Mouse (Mus musculus) embryonic facial prominence, embryonic 13.5 days (tissue): ENCODE data around the gene Adcy5. TPM values are rescaled to one million over a fixed set of nuclear protein-coding genes. Genes with fewer than 3 reads are reported as not detected.

Source experiments
- ATAC-seq: fragments of 200-750 bp; cut with Nextera tagmentation; 2 replicates; pipeline ENCODE4 v1.8.0; 2017; ENCODE audit warnings: low read depth; ENCODE audit not compliant: insufficient number of reproducible peaks, insufficient read depth, low FRiP score, low TSS enrichment
- H3K27ac ChIP-seq: fragments of 300-500 bp; sonication (generic); 2 replicates; pipeline ENCODE4 v1.5.1; 2015; ENCODE audit warnings: moderate library complexity, mild to moderate bottlenecking, inconsistent platforms
- H3K27me3 ChIP-seq: fragments of 300-500 bp; sonication (generic); 2 replicates; pipeline ENCODE4 v1.6.1; 2015; ENCODE audit warnings: mild to moderate bottlenecking, inconsistent platforms
- H3K36me3 ChIP-seq: fragments of 300-500 bp; sonication (generic); 2 replicates; pipeline ENCODE4 v1.6.1; 2015; ENCODE audit warnings: mild to moderate bottlenecking, inconsistent platforms
- H3K4me1 ChIP-seq: fragments of 300-500 bp; sonication (generic); 2 replicates; pipeline ENCODE4 v1.6.1; 2015; ENCODE audit warnings: inconsistent platforms
- H3K4me2 ChIP-seq: fragments of 300-500 bp; sonication (generic); 2 replicates; pipeline ENCODE4 v1.6.1; 2015; ENCODE audit warnings: moderate library complexity, mild to moderate bottlenecking, inconsistent platforms
- H3K4me3 ChIP-seq: fragments of 300-500 bp; sonication (generic); 2 replicates; pipeline ENCODE4 v1.5.1; 2015; ENCODE audit warnings: mild to moderate bottlenecking, inconsistent platforms
- H3K9ac ChIP-seq: fragments of 300-500 bp; sonication (generic); 2 replicates; pipeline ENCODE4 v1.6.1; 2015; ENCODE audit warnings: mild to moderate bottlenecking, inconsistent platforms
- H3K9me3 ChIP-seq: fragments of 300-500 bp; sonication (generic); 2 replicates; pipeline ENCODE4 v1.6.1; 2016; ENCODE audit warnings: inconsistent platforms
- WGBS: fragments of 180-500 bp; shearing (Covaris S2); methylation state at CpG from one replicate; pipeline ENCODE4 v1.1.7; 2015; ENCODE audit warnings: mixed read lengths; 5-methylcytosine and 5-hydroxymethylcytosine counted together
- polyA plus RNA-seq: library from polyadenylated mRNA; unstranded; fragments of >200 nt; fragmentation: Nextera tagmentation; extraction: Ambion mirVana; gene quantifications from 2 replicates; pipeline ENCODE4 v1.2.1, GENCODE M21; 2015

Gene Adcy5
- polyA plus RNA-seq, 1 experiment from 2014 or later: 3.0 TPM

- H3K4me3 ChIP-seq: no peak overlapping the region
- H3K27me3 ChIP-seq: no peaks in the 10 kb centered on the region
- no peak overlapping the region for H3K4me2 ChIP-seq
- no peaks in the 10 kb centered on the region for H3K36me3 ChIP-seq
- ATAC-seq: no peak
- H3K27ac ChIP-seq: no peak overlapping the region
- no peaks in the 10 kb centered on the region for H3K9me3 ChIP-seq
- H3K4me1 ChIP-seq: peaks cover 33% of the 10 kb centered on the region
- 90% methylated on average over 7 of the region's 7 CpGs for WGBS
- H3K9ac ChIP-seq: no peak overlapping the region
Measured at GRCm38 (mm10) chr16:35237091-35237490, 82.4 kb downstream of the Adcy5 start.

GRCm38 (mm10) chr16:35239318-35239965 is 84.8 kb downstream of the Adcy5 start:
- Histone ChIP-seq H3K4me3 (no peak overlapping the region), H3K9ac (no peak overlapping the region), H3K27me3 (no peaks in the 10 kb centered on the region), H3K4me1 (peaks cover 26% of the 10 kb centered on the region), H3K4me2 (no peak overlapping the region), H3K27ac (no peak overlapping the region), H3K9me3 (no peaks in the 10 kb centered on the region), H3K36me3 (no peaks in the 10 kb centered on the region)
- no peak for ATAC-seq
- 71% methylated on average over 12 of the region's 12 CpGs for WGBS

- H3K4me3 ChIP-seq: no peak overlapping the region
- ATAC-seq: no peak
- H3K36me3 ChIP-seq: no peaks in the 10 kb centered on the region
- WGBS: 69% methylated on average over 4 of the region's 4 CpGs
- peaks cover 26% of the 10 kb centered on the region for H3K4me1 ChIP-seq
- peak overlapping the region; percentile 57 for H3K27ac ChIP-seq
- no peak overlapping the region for H3K9ac ChIP-seq
- no peaks in the 10 kb centered on the region for H3K9me3 ChIP-seq
- H3K4me2 ChIP-seq: no peak overlapping the region; the same call in 1 of the 2 replicates
- H3K27me3 ChIP-seq: no peaks in the 10 kb centered on the region
Measured at GRCm38 (mm10) chr16:35239966-35240730, 85.5 kb downstream of the Adcy5 start.

- Histone ChIP-seq H3K4me3 (no peak overlapping the region), H3K4me1 (peaks cover 13% of the 10 kb centered on the region), H3K27ac (no peak overlapping the region), H3K9ac (no peak overlapping the region), H3K9me3 (no peaks in the 10 kb centered on the region), H3K27me3 (no peaks in the 10 kb centered on the region), H3K36me3 (peaks cover 3% of the 10 kb centered on the region), H3K4me2 (no peak overlapping the region)
- 64% methylated on average over 3 of the region's 3 CpGs for WGBS
- no peak for ATAC-seq
Measured at GRCm38 (mm10) chr16:35247364-35247763, 92.7 kb downstream of the Adcy5 start.

GRCm38 (mm10) chr16:35248825-35249224 is 94.1 kb downstream of the Adcy5 start:
- no peaks in the 10 kb centered on the region for H3K27me3 ChIP-seq
- H3K4me1 ChIP-seq: peaks cover 13% of the 10 kb centered on the region
- H3K27ac ChIP-seq: no peak overlapping the region
- ATAC-seq: no peak
- H3K4me2 ChIP-seq: no peak overlapping the region
- no peaks in the 10 kb centered on the region for H3K9me3 ChIP-seq
- H3K36me3 ChIP-seq: peaks cover 3% of the 10 kb centered on the region
- no peak overlapping the region for H3K4me3 ChIP-seq
- H3K9ac ChIP-seq: no peak overlapping the region
- 27% methylated on average over 9 of the region's 9 CpGs for WGBS

GRCm38 (mm10) chr16:35249763-35250162 is 95.1 kb downstream of the Adcy5 start:
- WGBS: 86% methylated on average over 6 of the region's 6 CpGs
- ATAC-seq: no peak
- H3K27ac ChIP-seq: no peak overlapping the region
- H3K27me3 ChIP-seq: no peaks in the 10 kb centered on the region
- H3K4me2 ChIP-seq: no peak overlapping the region
- peaks cover 3% of the 10 kb centered on the region for H3K36me3 ChIP-seq
- H3K9ac ChIP-seq: no peak overlapping the region
- H3K9me3 ChIP-seq: no peaks in the 10 kb centered on the region
- H3K4me3 ChIP-seq: no peak overlapping the region
- peaks cover 13% of the 10 kb centered on the region for H3K4me1 ChIP-seq

- Histone ChIP-seq H3K27ac (no peak overlapping the region), H3K4me3 (no peak overlapping the region), H3K4me1 (peaks cover 13% of the 10 kb centered on the region), H3K27me3 (no peaks in the 10 kb centered on the region), H3K9me3 (no peaks in the 10 kb centered on the region), H3K36me3 (peaks cover 3% of the 10 kb centered on the region), H3K9ac (no peak overlapping the region), H3K4me2 (no peak overlapping the region)
- no peak for ATAC-seq
- WGBS: 81% methylated on average over 6 of the region's 6 CpGs
Measured at GRCm38 (mm10) chr16:35251690-35252089, 97.0 kb downstream of the Adcy5 start.

GRCm38 (mm10) chr16:35252967-35253366 is 98.3 kb downstream of the Adcy5 start:
- H3K9me3 ChIP-seq: no peaks in the 10 kb centered on the region
- H3K4me3 ChIP-seq: no peak overlapping the region
- H3K27ac ChIP-seq: no peak overlapping the region
- H3K4me2 ChIP-seq: no peak overlapping the region
- no peak overlapping the region for H3K9ac ChIP-seq
- no peak for ATAC-seq
- H3K4me1 ChIP-seq: peaks cover 13% of the 10 kb centered on the region
- no peaks in the 10 kb centered on the region for H3K27me3 ChIP-seq
- WGBS: 72% methylated on average over 6 of the region's 6 CpGs
- H3K36me3 ChIP-seq: peaks cover 3% of the 10 kb centered on the region

- 76% methylated on average over 11 of the region's 11 CpGs for WGBS
- ATAC-seq: no peak
Measured at GRCm38 (mm10) chr16:35255981-35256380, 101.3 kb downstream of the Adcy5 start.

GRCm38 (mm10) chr16:35270353-35270934 is 115.8 kb downstream of the Adcy5 start:
- Histone ChIP-seq H3K4me3 (no peak overlapping the region), H3K27ac (no peak overlapping the region), H3K4me2 (no peak overlapping the region), H3K4me1 (peaks cover 23% of the 10 kb centered on the region), H3K9me3 (no peaks in the 10 kb centered on the region), H3K9ac (no peak overlapping the region), H3K27me3 (no peaks in the 10 kb centered on the region; the same call in 1 of the 2 replicates), H3K36me3 (0 out of 2 replicates have a peak, but pooled peaks cover 7% of the 10 kb centered on the region)
- ATAC-seq: no peak
- 40% methylated on average over 10 of the region's 10 CpGs for WGBS

More at GRCm38 (mm10) chr16:35255981-35256380, 101.3 kb downstream of the Adcy5 start:
- Histone ChIP-seq H3K9me3 (no peaks in the 10 kb centered on the region), H3K27ac (no peak overlapping the region), H3K36me3 (no peaks in the 10 kb centered on the region; the same call in 1 of the 2 replicates), H3K4me1 (0 out of 2 replicates have a peak, but pooled peaks cover 2% of the 10 kb centered on the region), H3K9ac (no peak overlapping the region), H3K4me2 (no peak overlapping the region), H3K4me3 (no peak overlapping the region), H3K27me3 (no peaks in the 10 kb centered on the region)

- no peaks in the 10 kb centered on the region for H3K9me3 ChIP-seq
- peaks cover 7% of the 10 kb centered on the region; the same call in 1 of the 2 replicates for H3K36me3 ChIP-seq
- no peak overlapping the region for H3K4me3 ChIP-seq
- no peak overlapping the region for H3K27ac ChIP-seq
- H3K4me1 ChIP-seq: peaks cover 23% of the 10 kb centered on the region
- H3K4me2 ChIP-seq: no peak overlapping the region
- 77% methylated on average over 6 of the region's 6 CpGs for WGBS
- no peaks in the 10 kb centered on the region; the same call in 1 of the 2 replicates for H3K27me3 ChIP-seq
- no peak overlapping the region for H3K9ac ChIP-seq
- ATAC-seq: no peak
Measured at GRCm38 (mm10) chr16:35270945-35271344, 116.3 kb downstream of the Adcy5 start.
